Mouse (Mus musculus) gastrocnemius, postnatal 14 days (tissue): ENCODE results near the gene Map4k5. TPM values are rescaled to one million over a fixed set of nuclear protein-coding genes. Genes with fewer than 3 reads are reported as not detected.

Source experiments
- DNase-seq: peaks from one replicate; pipeline ENCODE4 v3.0.0; 2021; ENCODE audit warnings: mixed read lengths
- intact Hi-C: fragments of 180-260 bp; cut with DNase I; formaldehyde crosslinking; loops from one replicate; pipeline ENCODE4 v1.15.1; 2025; ENCODE audit warnings: low total_unique reads
- total RNA-seq, 2 experiments: library from RNA; stranded (reverse); gene quantifications; 2 replicates each; pipeline ENCODE4 v1.2.3; 2021

Map4k5 gene
- total RNA-seq, 2 experiments from 2014 or later: 20.3 to 21.3 TPM

GRCm38 (mm10) chr12:69852288-69852687 is 40.7 kb downstream of the Map4k5 start:
- intact Hi-C loops: no loop called here

GRCm38 (mm10) chr12:69848083-69848878 is 44.7 kb downstream of the Map4k5 start:
- no peak for DNase-seq
- intact Hi-C loops: no loop called here

More at GRCm38 (mm10) chr12:69852288-69852687, 40.7 kb downstream of the Map4k5 start:
- DNase-seq: no peak

- intact Hi-C loops: no loop called here
- no peak for DNase-seq
Observed at GRCm38 (mm10) chr12:69846499-69846898, 46.5 kb downstream of the Map4k5 start.

DNA sequence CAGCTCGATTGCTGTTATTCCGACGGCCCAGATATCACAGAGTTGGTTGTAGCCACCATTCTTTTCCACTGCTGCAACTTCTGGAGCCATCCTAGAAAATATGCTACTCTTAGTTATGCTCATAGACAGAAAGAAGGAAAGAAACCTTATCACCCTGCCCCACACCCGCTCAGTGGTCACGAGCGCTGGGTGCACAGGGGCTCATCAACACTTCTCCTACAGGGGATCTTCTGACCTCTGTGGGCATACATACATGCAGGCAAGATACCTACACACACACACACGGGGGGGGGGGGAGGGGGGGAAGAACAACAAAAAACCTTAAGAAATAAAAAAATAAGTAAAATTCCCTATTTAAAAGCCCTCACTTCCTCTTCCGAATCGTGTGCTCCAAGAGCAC is 47.3 kb downstream of the Map4k5 start:
- no peak for DNase-seq
- intact Hi-C loops: no loop called here

DNA sequence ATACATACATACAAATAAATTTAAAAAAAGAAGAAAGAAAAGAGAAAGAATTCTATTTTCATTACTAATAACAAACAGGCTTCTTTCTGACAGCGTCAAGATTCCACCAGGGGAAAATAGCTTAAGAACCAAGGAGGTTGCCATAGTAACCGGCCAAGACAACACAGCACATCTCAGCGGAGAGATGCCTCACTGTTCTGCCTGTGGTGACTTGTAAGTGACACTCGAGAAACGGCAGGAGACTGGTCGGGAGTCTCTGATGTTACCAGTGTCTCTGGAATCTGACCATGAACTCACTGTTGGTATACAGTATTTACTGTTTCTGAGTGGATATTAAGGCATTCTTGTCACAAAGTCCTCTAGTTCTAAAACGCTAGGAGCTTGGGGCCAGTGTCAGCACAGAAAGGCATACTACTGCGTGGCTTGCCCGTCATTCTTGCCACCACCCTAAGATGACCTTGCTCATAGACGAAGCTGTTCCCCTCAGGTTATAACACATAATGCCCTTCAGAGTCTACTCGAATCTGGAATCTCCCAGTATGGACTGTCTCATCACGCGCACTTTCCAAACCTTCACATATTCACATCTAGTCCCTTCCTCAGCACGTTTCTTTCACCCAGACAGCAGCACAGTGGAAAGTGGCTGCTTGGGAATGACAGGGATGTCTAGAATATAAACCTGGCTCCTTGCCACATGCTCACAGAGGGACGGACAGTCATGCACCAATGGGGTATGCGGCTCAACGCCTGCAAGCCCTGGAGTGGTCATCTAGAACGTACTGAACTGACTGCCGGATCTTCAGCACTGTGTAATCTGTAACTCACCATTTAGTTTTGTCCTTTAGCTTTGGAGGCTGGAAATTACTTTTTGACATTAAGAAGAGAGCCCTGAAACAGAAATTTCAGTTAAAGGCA is 49.2 kb downstream of the Map4k5 start:
- DNase-seq: no peak
- intact Hi-C loops: no loop called here

DNA sequence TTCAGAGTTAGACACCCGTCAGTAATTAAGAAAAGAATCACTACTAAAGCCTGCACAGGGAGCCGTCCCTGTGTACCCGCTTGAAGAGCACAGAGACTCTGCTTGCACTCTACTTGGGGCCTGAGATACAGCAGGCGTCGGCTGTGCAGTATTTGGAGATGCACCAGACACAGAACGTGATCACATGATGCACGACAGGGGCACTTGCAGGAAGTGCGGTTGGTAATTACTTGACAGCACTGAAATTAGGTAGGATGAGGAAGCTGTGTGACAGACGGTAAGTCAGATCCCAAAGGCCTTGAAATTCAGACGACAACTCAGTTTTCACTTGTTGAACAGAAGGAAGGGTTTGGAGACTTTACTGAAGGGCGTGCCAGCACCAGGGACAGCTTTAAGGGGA is 54.6 kb downstream of the Map4k5 start:
- intact Hi-C loops: loop anchor here (10.0 kb wide), 1 partner anchor 56 kb away; the partner anchor contains the start of genes Atl1 and Map4k5
- no peak for DNase-seq

DNA sequence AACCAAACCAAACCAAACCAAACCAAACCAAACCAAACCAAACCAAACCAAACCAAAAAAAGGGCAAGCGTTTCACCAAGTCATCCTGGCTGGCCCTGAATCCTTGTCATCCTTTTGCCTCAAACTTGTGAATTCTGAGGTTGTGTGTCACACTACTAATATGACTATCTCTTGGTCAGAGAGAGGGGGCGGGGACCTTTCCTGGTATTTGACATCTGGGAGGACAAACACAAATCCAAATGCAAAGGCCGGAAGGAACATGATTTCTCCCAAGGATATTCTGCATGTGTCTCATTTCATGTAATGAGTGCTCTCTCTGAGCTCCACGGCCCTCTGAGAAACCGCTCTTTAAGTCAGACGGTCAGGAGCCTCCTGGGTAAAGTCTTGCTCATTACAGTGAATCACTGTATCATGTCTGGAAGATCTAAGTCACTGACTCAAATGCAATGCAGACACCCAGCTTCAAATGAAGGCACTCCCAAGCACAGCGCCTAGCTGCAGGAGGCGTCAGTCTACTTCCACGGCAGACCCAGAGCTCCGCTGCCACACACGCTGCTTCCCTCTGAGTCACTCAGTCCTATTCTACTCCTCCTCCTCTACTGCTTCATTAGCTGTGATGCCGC is 58.9 kb downstream of the Map4k5 start:
- no peak for DNase-seq
- intact Hi-C loops: loop anchor here (10.0 kb wide), 1 partner anchor 61 kb away; the partner anchor contains the start of genes Atl1 and Map4k5

GRCm38 (mm10) chr12:69831239-69831910 is 61.6 kb downstream of the Map4k5 start:
- DNase-seq: no peak
- intact Hi-C loops: loop anchor here (10.0 kb wide), 1 partner anchor 63 kb away; the partner anchor contains the start of genes Atl1 and Map4k5

- intact Hi-C loops: no loop called here
- DNase-seq: no peak
Observed at GRCm38 (mm10) chr12:69828214-69828613, 64.8 kb downstream of the Map4k5 start.

DNA sequence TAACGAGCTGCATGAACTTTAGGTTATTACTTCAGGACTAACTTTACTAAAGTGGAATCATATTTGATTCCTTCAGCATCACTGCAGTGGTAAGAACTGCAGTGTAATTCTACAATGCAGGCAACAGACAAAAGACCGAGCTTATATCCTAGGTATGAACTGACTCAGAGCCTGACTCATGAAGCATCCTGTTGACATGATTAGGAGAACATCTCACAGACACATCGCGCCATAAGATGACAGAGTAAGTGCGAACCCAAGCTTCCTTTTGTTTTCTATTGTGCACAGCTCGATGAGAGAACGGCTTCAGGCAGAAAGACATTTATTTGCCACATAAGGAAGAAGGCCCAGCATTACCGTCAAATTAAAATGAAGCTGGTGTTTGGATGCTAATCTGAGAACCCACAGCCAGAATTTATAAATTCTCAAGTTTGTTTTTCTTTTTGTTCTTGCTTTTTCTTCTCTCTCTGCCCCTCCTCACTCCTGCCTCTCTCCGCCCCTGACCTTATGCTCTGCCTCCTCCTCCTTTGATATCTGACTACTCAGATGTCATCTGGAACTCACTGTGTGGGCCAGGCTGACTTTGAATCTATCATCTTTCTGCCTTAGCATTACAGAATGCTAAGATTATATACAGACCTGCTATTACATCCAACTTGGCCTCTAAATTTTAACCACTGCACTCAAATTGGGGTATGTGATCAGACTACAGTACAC is 68.0 kb downstream of the Map4k5 start:
- no peak for DNase-seq
- intact Hi-C loops: no loop called here

- DNase-seq: peak; percentile 28
- intact Hi-C loops: no loop called here
Observed at GRCm38 (mm10) chr12:69814272-69814671, 78.7 kb downstream of the Map4k5 start.

GRCm38 (mm10) chr12:69813596-69813995 is 79.4 kb downstream of the Map4k5 start:
- intact Hi-C loops: no loop called here
- no peak for DNase-seq

DNA sequence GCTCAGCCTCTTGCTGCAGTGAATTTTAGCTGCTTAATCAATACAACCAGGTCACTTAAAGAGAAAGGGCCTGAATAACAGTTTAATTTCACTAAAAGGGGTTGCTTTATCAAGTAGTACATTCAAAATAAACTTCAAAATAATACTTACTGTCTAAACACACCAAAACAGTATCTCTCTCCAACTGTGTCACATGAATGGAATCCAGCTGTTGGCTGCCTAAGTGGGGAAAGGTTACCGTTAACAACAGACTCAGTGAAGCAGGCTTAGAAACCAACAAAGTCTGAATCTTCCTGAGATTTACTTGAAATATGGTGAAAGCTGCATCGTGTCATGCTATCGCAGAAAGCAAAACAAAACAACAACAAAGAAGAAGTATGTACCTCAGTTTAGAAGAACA is 80.0 kb downstream of the Map4k5 start:
- no peak for DNase-seq
- intact Hi-C loops: no loop called here

- DNase-seq: no peak
- intact Hi-C loops: no loop called here
Observed at GRCm38 (mm10) chr12:69811976-69812375, 81.0 kb downstream of the Map4k5 start.

- intact Hi-C loops: no loop called here
- no peak for DNase-seq
Observed at GRCm38 (mm10) chr12:69809439-69809838, 83.6 kb downstream of the Map4k5 start.

DNA sequence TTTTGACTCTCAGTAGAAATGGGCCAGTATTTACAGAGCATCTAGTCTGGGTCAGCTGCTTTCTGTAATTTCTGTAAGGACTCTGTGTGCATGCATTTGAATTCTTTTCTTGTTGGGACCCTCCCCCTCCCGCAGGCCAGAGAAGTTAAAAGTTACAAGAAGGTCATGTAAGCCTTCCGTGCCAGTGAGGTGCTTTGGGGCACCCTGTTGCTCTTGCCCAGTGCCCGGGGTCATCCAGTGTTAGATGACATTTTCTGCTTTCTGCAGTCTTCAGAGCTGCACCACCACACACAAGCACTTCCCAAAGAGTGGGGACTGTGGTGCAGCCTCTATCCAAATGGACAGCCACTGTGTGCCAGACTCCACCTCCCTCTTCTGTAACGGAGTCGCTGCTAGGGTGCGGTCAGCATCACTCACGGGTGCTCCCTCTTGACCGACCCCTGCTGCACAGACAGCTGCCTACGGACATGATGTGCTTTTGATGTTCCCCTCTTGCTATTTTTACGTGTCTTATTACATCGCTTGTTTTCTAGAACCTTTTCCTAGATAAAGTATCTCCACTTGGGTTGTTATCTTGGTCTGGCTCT is 85.5 kb downstream of the Map4k5 start:
- intact Hi-C loops: no loop called here
- DNase-seq: no peak

GRCm38 (mm10) chr12:69805148-69805547 is 87.9 kb downstream of the Map4k5 start:
- no peak for DNase-seq
- intact Hi-C loops: no loop called here

- intact Hi-C loops: no loop called here
- DNase-seq: no peak
Observed at GRCm38 (mm10) chr12:69804393-69805070, 88.5 kb downstream of the Map4k5 start.
